ENCODE assay signal across 10 mouse cellular contexts in the genomic region with DNA sequence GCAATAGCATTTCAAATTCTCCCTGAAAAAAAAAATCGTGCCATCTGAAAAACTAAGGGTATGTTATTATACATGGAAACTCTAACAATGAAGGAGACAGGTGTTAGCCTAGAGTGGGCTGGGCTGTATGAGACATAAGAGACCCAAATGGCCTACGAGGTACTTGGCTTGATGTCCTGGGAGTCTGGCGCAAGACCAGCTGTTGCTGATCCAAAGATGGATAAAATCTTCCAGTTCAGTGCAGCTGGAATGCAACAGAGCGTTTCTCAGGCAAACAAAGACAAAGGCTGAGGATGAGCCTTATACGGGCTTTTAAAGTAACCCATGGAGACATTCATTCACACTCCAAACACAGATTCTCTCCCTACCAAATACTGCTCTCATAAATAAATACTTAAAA. TPM values are rescaled to one million over a fixed set of nuclear protein-coding genes. Genes with fewer than 3 reads are reported as not detected.
DNase-seq lines count a peak whose midpoint lies in the region; ATAC-seq and TF ChIP-seq lines count a peak whose summit lies in the region.
"Had no signal": no experiment of that assay in that cellular context is flagged by ENCODE, and none has a peak within 500 bp of the region (broad histone marks: within the 10 kb centered on the region; RNA-seq: fewer than 3 reads in every experiment).

No protein-coding gene starts in this region.

- H3K4me1 ChIP-seq in forebrain, embryonic 13.5 days, result peaks cover 6% of the 10 kb centered on the region; the same call in 1 of the 2 replicates
- no peaks in the 10 kb centered on the region for H3K4me1 ChIP-seq in forebrain, postnatal 0 days (ENCODE audit: insufficient read depth)
- H3K4me1 ChIP-seq in midbrain, embryonic 14.5 days (ENCODE audit: control insufficient read depth, insufficient read depth, low read length), result no peaks in the 10 kb centered on the region
- no peaks in the 10 kb centered on the region for H3K4me1 ChIP-seq in midbrain, embryonic 15.5 days
- H3K4me1 ChIP-seq in liver, postnatal 0 days (ENCODE audit: insufficient read depth), result no peaks in the 10 kb centered on the region
- H3K4me1 ChIP-seq: limb, embryonic 13.5 days had no signal

- DNase-seq in forebrain, postnatal 0 days, result no peak
- DNase-seq in midbrain, embryonic 14.5 days, result peak; percentile 39
- DNase-seq in heart, postnatal 14 days, result peak; percentile 36 to 37
- peak; percentile 44 for DNase-seq in skeletal muscle tissue, adult 2 months (ENCODE audit: low read depth, low spot score)
- DNase-seq in liver, postnatal 0 days, result no peak
- DNase-seq in ovary, adult 18-20 months (ENCODE audit: low spot score), result no peak
- DNase-seq: thymus, postnatal 36 days had no signal

- peak; percentile 38; the same call in 1 of the 2 replicates for ATAC-seq in forebrain, embryonic 13.5 days
- no peak for ATAC-seq in forebrain, postnatal 0 days
- no peak for ATAC-seq in midbrain, embryonic 14.5 days (ENCODE audit: low FRiP score, low TSS enrichment)
- ATAC-seq in midbrain, embryonic 15.5 days (replicated peaks), result no peak
- ATAC-seq in liver, postnatal 0 days, result no peak

- no peak overlapping the region for H3K9ac ChIP-seq in forebrain, embryonic 13.5 days
- H3K9ac ChIP-seq in forebrain, postnatal 0 days, result no peak overlapping the region
- no peak overlapping the region for H3K9ac ChIP-seq in midbrain, embryonic 14.5 days (replicated peaks; ENCODE audit: low read length)
- H3K9ac ChIP-seq in midbrain, embryonic 15.5 days, result no peak overlapping the region
- H3K9ac ChIP-seq in liver, postnatal 0 days (replicated peaks), result no peak overlapping the region
- H3K9ac ChIP-seq: limb, embryonic 13.5 days had no signal

- WGBS in forebrain, embryonic 13.5 days, result 25% methylated on average over 5 of the region's 5 CpGs
- 21% methylated on average over 5 of the region's 5 CpGs for whole genome bisulfite sequencing in forebrain, postnatal 0 days
- WGBS in midbrain, embryonic 14.5 days, result 24% methylated on average over 5 of the region's 5 CpGs
- 25% methylated on average over 5 of the region's 5 CpGs for WGBS in midbrain, embryonic 15.5 days
- WGBS in liver, postnatal 0 days (ENCODE audit: insufficient replicate concordance), result 74% methylated on average over 5 of the region's 5 CpGs

- no peak overlapping the region for H3K4me3 ChIP-seq in forebrain, embryonic 13.5 days
- H3K4me3 ChIP-seq in forebrain, postnatal 0 days (ENCODE audit: low read depth, low read length), result no peak overlapping the region
- H3K4me3 ChIP-seq in midbrain, embryonic 14.5 days (replicated peaks; ENCODE audit: low read depth, low read length), result no peak overlapping the region
- no peak overlapping the region for H3K4me3 ChIP-seq in midbrain, embryonic 15.5 days
- no peak overlapping the region for H3K4me3 ChIP-seq in liver, postnatal 0 days (ENCODE audit: low read depth, low read length)
- H3K4me3 ChIP-seq: limb, embryonic 13.5 days had no signal

- TF ChIP-seq CTCF in forebrain, postnatal 0 days (IDR thresholded peaks at IDR 0.05; ENCODE audit: low read depth), result no peak
- TF ChIP-seq CTCF in liver, postnatal 0 days (IDR thresholded peaks at IDR 0.05; ENCODE audit: low read depth), result no peak

- H3K36me3 ChIP-seq in forebrain, embryonic 13.5 days (ENCODE audit: poor library complexity, severe bottlenecking), result no peaks in the 10 kb centered on the region
- no peaks in the 10 kb centered on the region for H3K36me3 ChIP-seq in forebrain, postnatal 0 days (ENCODE audit: insufficient read depth)
- no peaks in the 10 kb centered on the region for H3K36me3 ChIP-seq in midbrain, embryonic 14.5 days (ENCODE audit: control insufficient read depth, insufficient read depth, low read length)
- H3K36me3 ChIP-seq in midbrain, embryonic 15.5 days (replicated peaks), result no peaks in the 10 kb centered on the region
- no peaks in the 10 kb centered on the region for H3K36me3 ChIP-seq in liver, postnatal 0 days (replicated peaks; ENCODE audit: insufficient read depth, low read length)
- H3K36me3 ChIP-seq: limb, embryonic 13.5 days had no signal

- intact Hi-C loops in heart, postnatal 14 days (cut with DNase I), result no loop called here

- no peaks in the 10 kb centered on the region for H3K27me3 ChIP-seq in forebrain, embryonic 13.5 days
- no peaks in the 10 kb centered on the region for H3K27me3 ChIP-seq in forebrain, postnatal 0 days (ENCODE audit: insufficient read depth, low read length)
- H3K27me3 ChIP-seq in midbrain, embryonic 14.5 days (ENCODE audit: control insufficient read depth, insufficient read depth, low read length), result no peaks in the 10 kb centered on the region
- no peaks in the 10 kb centered on the region; the same call in 1 of the 2 replicates for H3K27me3 ChIP-seq in midbrain, embryonic 15.5 days (replicated peaks)
- no peaks in the 10 kb centered on the region for H3K27me3 ChIP-seq in liver, postnatal 0 days (ENCODE audit: insufficient read depth, low read length)
- H3K27me3 ChIP-seq: limb, embryonic 13.5 days had no signal

- TF ChIP-seq EP300 in liver, postnatal 0 days (IDR thresholded peaks at IDR 0.05; ENCODE audit: low read depth), result no peak

- H3K4me2 ChIP-seq in forebrain, embryonic 13.5 days, result no peak overlapping the region
- no peak overlapping the region for H3K4me2 ChIP-seq in forebrain, postnatal 0 days (ENCODE audit: low read depth)
- no peak overlapping the region for H3K4me2 ChIP-seq in midbrain, embryonic 14.5 days (ENCODE audit: low read length)
- no peak overlapping the region for H3K4me2 ChIP-seq in midbrain, embryonic 15.5 days
- H3K4me2 ChIP-seq in liver, postnatal 0 days (ENCODE audit: low read depth, low read length), result no peak overlapping the region
- H3K4me2 ChIP-seq: limb, embryonic 13.5 days had no signal

- no peaks in the 10 kb centered on the region for H3K9me3 ChIP-seq in forebrain, embryonic 13.5 days (replicated peaks)
- H3K9me3 ChIP-seq in forebrain, postnatal 0 days (ENCODE audit: low read length), result no peaks in the 10 kb centered on the region
- H3K9me3 ChIP-seq in midbrain, embryonic 14.5 days (ENCODE audit: control insufficient read depth, low read length), result no peaks in the 10 kb centered on the region
- H3K9me3 ChIP-seq in midbrain, embryonic 15.5 days, result no peaks in the 10 kb centered on the region
- H3K9me3 ChIP-seq in liver, postnatal 0 days (ENCODE audit: low read length), result no peaks in the 10 kb centered on the region
- H3K9me3 ChIP-seq: limb, embryonic 13.5 days had no signal

- H3K27ac ChIP-seq in forebrain, embryonic 13.5 days, result no peak overlapping the region
- no peak overlapping the region for H3K27ac ChIP-seq in forebrain, postnatal 0 days (ENCODE audit: low read depth, low read length)
- H3K27ac ChIP-seq in midbrain, embryonic 14.5 days (replicated peaks; ENCODE audit: low read depth, low read length), result no peak overlapping the region
- no peak overlapping the region for H3K27ac ChIP-seq in midbrain, embryonic 15.5 days
- no peak overlapping the region for H3K27ac ChIP-seq in liver, postnatal 0 days (ENCODE audit: low read depth)
- H3K27ac ChIP-seq: limb, embryonic 13.5 days had no signal

RNA-seq across cellular contexts. Expression of a gene that starts 13.1 kb away (rescaled TPM):
- polyA plus RNA-seq in forebrain, embryonic 13.5 days (2015; fragmentation: Nextera tagmentation; extraction: Ambion mirVana), result 0.89 and 1.7 TPM in 2 replicates
- 2.4 and 3.1 TPM in 2 replicates for total RNA-seq in forebrain, postnatal 0 days (2014; rRNA removed)
- 0.73 and 1.0 TPM in 2 replicates for polyA plus RNA-seq in forebrain, postnatal 0 days (2015; fragmentation: Nextera tagmentation; extraction: Ambion mirVana)
- 1.8 and 3.4 TPM in 2 replicates for polyA plus RNA-seq in midbrain, embryonic 14.5 days (2014; fragmentation: Nextera tagmentation; extraction: Ambion mirVana)
- polyA plus RNA-seq in midbrain, embryonic 15.5 days (2015; fragmentation: Nextera tagmentation; extraction: Ambion mirVana), result 2.2 and 2.6 TPM in 2 replicates
- 1 to 10 TPM; 4.9 to 6.3 TPM for total RNA-seq in heart, postnatal 14 days (2021)
- polyA plus RNA-seq in liver, postnatal 0 days (2015; fragmentation: Nextera tagmentation; extraction: Ambion mirVana), result 0.27 and 0.31 TPM in 2 replicates

RNA-seq across cellular contexts. Expression of a gene that starts 32.6 kb away (rescaled TPM):
- 6.4 and 6.9 TPM in 2 replicates for polyA plus RNA-seq in forebrain, embryonic 13.5 days (2015; fragmentation: Nextera tagmentation; extraction: Ambion mirVana)
- total RNA-seq in forebrain, postnatal 0 days (2014; rRNA removed), result 15.7 and 19.2 TPM in 2 replicates
- 1.6 and 2.6 TPM in 2 replicates for polyA plus RNA-seq in forebrain, postnatal 0 days (2015; fragmentation: Nextera tagmentation; extraction: Ambion mirVana)
- 7.0 and 9.5 TPM in 2 replicates for polyA plus RNA-seq in midbrain, embryonic 14.5 days (2014; fragmentation: Nextera tagmentation; extraction: Ambion mirVana)
- 7.8 and 8.1 TPM in 2 replicates for polyA plus RNA-seq in midbrain, embryonic 15.5 days (2015; fragmentation: Nextera tagmentation; extraction: Ambion mirVana)
- total RNA-seq in heart, postnatal 14 days (2021), result 10 to 100 TPM in 1 of 2 experiments, 1 to 10 TPM in 1; 9.1 to 10.1 TPM
- 1.2 and 1.5 TPM in 2 replicates for polyA plus RNA-seq in liver, postnatal 0 days (2015; fragmentation: Nextera tagmentation; extraction: Ambion mirVana)

Comparison
In these comparisons a context has a peak if more than half of its experiments do, and no peak if none do; other contexts are left out.
1. DNase-seq: peak in midbrain, embryonic 14.5 days (single experiment), heart, postnatal 14 days (2 of 2) and skeletal muscle tissue, adult 2 months (single experiment); none in forebrain, postnatal 0 days (single experiment), liver, postnatal 0 days (single experiment) and ovary, adult 18-20 months (single experiment).